Mouse (Mus musculus): ENCODE results near the gene Sgta. TPM values are rescaled to one million over a fixed set of nuclear protein-coding genes. Genes with fewer than 3 reads are reported as not detected.

The Sgta gene
- total and polyA plus RNA-seq, 3 experiments = 52.4 to 178 (median 71.1) TPM

- Histone ChIP-seq H3K9me3 (replicated peaks) (no peaks in the 10 kb centered on the region), H3K36me3 (replicated peaks) (peaks cover 4% of the 10 kb centered on the region), H3K4me1 (ENCODE audit: insufficient read depth, low read depth, low read length) (peaks cover 13% of the 10 kb centered on the region), H3K27me3 (ENCODE audit: insufficient read depth, low read length) (peaks cover 54% of the 10 kb centered on the region), H3K4me3 (ENCODE audit: low read depth, low read length) (peak overlapping the region; percentile 44; the same call in 1 of the 2 replicates)
- no peak for DNase-seq (ENCODE audit: low spot score)
- ATAC-seq (ENCODE audit: extremely low read depth, insufficient number of reproducible peaks, low FRiP score, poor library complexity, severe bottlenecking) = no peak
- no peak for TF ChIP-seq POLR2AphosphoS5 (IDR thresholded peaks at IDR 0.05; ENCODE audit: insufficient replicate concordance, low read depth, low read length)
- TF ChIP-seq CTCF (IDR thresholded peaks at IDR 0.05; ENCODE audit: low read depth, low read length) = no peak
- no peak for TF ChIP-seq TAL1 (conservative IDR thresholded peaks at IDR 0.05; ENCODE audit: low read depth, low read length)
- TF ChIP-seq GATA1 (IDR thresholded peaks at IDR 0.05; ENCODE audit: borderline replicate concordance, low read length) = no peak
- no peak for TF ChIP-seq GATA2 (IDR thresholded peaks at IDR 0.05; ENCODE audit: borderline replicate concordance, low read depth, low read length)
These were observed 34.8 kb downstream of the Sgta start for GRCm38 (mm10) chr10:81025047-81025621.

- ATAC-seq (ENCODE audit: extremely low read depth, insufficient number of reproducible peaks, low FRiP score, poor library complexity, severe bottlenecking) (no peak), DNase-seq (ENCODE audit: low spot score) (no peak)
- no peaks in the 10 kb centered on the region for H3K9me3 ChIP-seq (replicated peaks)
- H3K4me3 ChIP-seq (ENCODE audit: low read depth, low read length) = no peak overlapping the region
- H3K36me3 ChIP-seq (replicated peaks) = no peaks in the 10 kb centered on the region
- peaks cover 13% of the 10 kb centered on the region for H3K4me1 ChIP-seq (ENCODE audit: insufficient read depth, low read depth, low read length)
- TF ChIP-seq GATA2 (IDR thresholded peaks at IDR 0.05; ENCODE audit: borderline replicate concordance, low read depth, low read length) (no peak), TAL1 (conservative IDR thresholded peaks at IDR 0.05; ENCODE audit: low read depth, low read length) (no peak), POLR2AphosphoS5 (IDR thresholded peaks at IDR 0.05; ENCODE audit: insufficient replicate concordance, low read depth, low read length) (no peak), GATA1 (IDR thresholded peaks at IDR 0.05; ENCODE audit: borderline replicate concordance, low read length) (no peak), CTCF (IDR thresholded peaks at IDR 0.05; ENCODE audit: low read depth, low read length) (no peak)
- H3K27me3 ChIP-seq (ENCODE audit: insufficient read depth, low read length) = peaks cover 58% of the 10 kb centered on the region
These were observed 35.5 kb downstream of the Sgta start for GRCm38 (mm10) chr10:81024346-81024937.

GRCm38 (mm10) chr10:81022744-81023143 is 37.2 kb downstream of the Sgta start:
- TF ChIP-seq CTCF (IDR thresholded peaks at IDR 0.05; ENCODE audit: low read depth, low read length) (peak; percentile 22; the same call in 1 of the 2 replicates), POLR2AphosphoS5 (IDR thresholded peaks at IDR 0.05; ENCODE audit: insufficient replicate concordance, low read depth, low read length) (no peak)
- Histone ChIP-seq H3K4me1 (ENCODE audit: insufficient read depth, low read depth, low read length) (peaks cover 14% of the 10 kb centered on the region), H3K4me3 (ENCODE audit: low read depth, low read length) (no peak overlapping the region), H3K27me3 (ENCODE audit: insufficient read depth, low read length) (peaks cover 60% of the 10 kb centered on the region), H3K36me3 (replicated peaks) (no peaks in the 10 kb centered on the region), H3K9me3 (replicated peaks) (no peaks in the 10 kb centered on the region)
- DNase-seq (ENCODE audit: low spot score) (no peak), ATAC-seq (ENCODE audit: extremely low read depth, insufficient number of reproducible peaks, low FRiP score, poor library complexity, severe bottlenecking) (no peak)

- TF ChIP-seq TAL1 (conservative IDR thresholded peaks at IDR 0.05; ENCODE audit: low read depth, low read length) (no peak), GATA1 (IDR thresholded peaks at IDR 0.05; ENCODE audit: borderline replicate concordance, low read length) (no peak), POLR2AphosphoS5 (IDR thresholded peaks at IDR 0.05; ENCODE audit: insufficient replicate concordance, low read depth, low read length) (no peak), CTCF (IDR thresholded peaks at IDR 0.05; ENCODE audit: low read depth, low read length) (no peak), GATA2 (IDR thresholded peaks at IDR 0.05; ENCODE audit: borderline replicate concordance, low read depth, low read length) (no peak)
- peak overlapping the region; percentile 20; the same call in 1 of the 2 replicates for H3K4me3 ChIP-seq (ENCODE audit: low read depth, low read length)
- ATAC-seq (ENCODE audit: extremely low read depth, insufficient number of reproducible peaks, low FRiP score, poor library complexity, severe bottlenecking) (no peak), DNase-seq (ENCODE audit: low spot score) (no peak)
- H3K9me3 ChIP-seq (replicated peaks) = no peaks in the 10 kb centered on the region
- H3K36me3 ChIP-seq (replicated peaks) = no peaks in the 10 kb centered on the region
- H3K4me1 ChIP-seq (ENCODE audit: insufficient read depth, low read depth, low read length) = peaks cover 10% of the 10 kb centered on the region
- H3K27me3 ChIP-seq (ENCODE audit: insufficient read depth, low read length) = peaks cover 51% of the 10 kb centered on the region
These were observed 38.4 kb downstream of the Sgta start for GRCm38 (mm10) chr10:81021547-81022110.

GRCm38 (mm10) chr10:81020207-81020606 is 39.8 kb downstream of the Sgta start:
- no peaks in the 10 kb centered on the region for H3K36me3 ChIP-seq (replicated peaks)
- TF ChIP-seq POLR2AphosphoS5 (IDR thresholded peaks at IDR 0.05; ENCODE audit: insufficient replicate concordance, low read depth, low read length) (no peak), GATA2 (IDR thresholded peaks at IDR 0.05; ENCODE audit: borderline replicate concordance, low read depth, low read length) (no peak), CTCF (IDR thresholded peaks at IDR 0.05; ENCODE audit: low read depth, low read length) (no peak), TAL1 (conservative IDR thresholded peaks at IDR 0.05; ENCODE audit: low read depth, low read length) (no peak), GATA1 (IDR thresholded peaks at IDR 0.05; ENCODE audit: borderline replicate concordance, low read length) (no peak)
- ATAC-seq (ENCODE audit: extremely low read depth, insufficient number of reproducible peaks, low FRiP score, poor library complexity, severe bottlenecking) (no peak), DNase-seq (ENCODE audit: low spot score) (no peak)
- peaks cover 14% of the 10 kb centered on the region for H3K4me1 ChIP-seq (ENCODE audit: insufficient read depth, low read depth, low read length)
- no peak overlapping the region for H3K4me3 ChIP-seq (ENCODE audit: low read depth, low read length)
- no peaks in the 10 kb centered on the region for H3K9me3 ChIP-seq (replicated peaks)
- H3K27me3 ChIP-seq (ENCODE audit: insufficient read depth, low read length) = peaks cover 38% of the 10 kb centered on the region

- peaks cover 34% of the 10 kb centered on the region for H3K27me3 ChIP-seq (ENCODE audit: insufficient read depth, low read length)
- H3K4me1 ChIP-seq (ENCODE audit: insufficient read depth, low read depth, low read length) = peaks cover 15% of the 10 kb centered on the region
- no peak for ATAC-seq (ENCODE audit: extremely low read depth, insufficient number of reproducible peaks, low FRiP score, poor library complexity, severe bottlenecking)
- no peak for TF ChIP-seq CTCF (IDR thresholded peaks at IDR 0.05; ENCODE audit: low read depth, low read length)
- TF ChIP-seq GATA2 (IDR thresholded peaks at IDR 0.05; ENCODE audit: borderline replicate concordance, low read depth, low read length) = no peak
- TF ChIP-seq GATA1 (IDR thresholded peaks at IDR 0.05; ENCODE audit: borderline replicate concordance, low read length) = no peak
- TF ChIP-seq POLR2AphosphoS5 (IDR thresholded peaks at IDR 0.05; ENCODE audit: insufficient replicate concordance, low read depth, low read length) = no peak
- TF ChIP-seq TAL1 (conservative IDR thresholded peaks at IDR 0.05; ENCODE audit: low read depth, low read length) = no peak
- no peak for DNase-seq (ENCODE audit: low spot score)
- H3K36me3 ChIP-seq (replicated peaks) = no peaks in the 10 kb centered on the region
- no peaks in the 10 kb centered on the region for H3K9me3 ChIP-seq (replicated peaks)
- H3K4me3 ChIP-seq (ENCODE audit: low read depth, low read length) = no peak overlapping the region
These were observed 40.3 kb downstream of the Sgta start for GRCm38 (mm10) chr10:81019687-81020086.
